Mouse (Mus musculus): Measurements from ENCODE around the gene Gm9049.
"Not testable (repeated sequence)": the region's sequence is repeated elsewhere in the genome, so short reads cannot be mapped to it uniquely, and the experiment has no call there.

DNA sequence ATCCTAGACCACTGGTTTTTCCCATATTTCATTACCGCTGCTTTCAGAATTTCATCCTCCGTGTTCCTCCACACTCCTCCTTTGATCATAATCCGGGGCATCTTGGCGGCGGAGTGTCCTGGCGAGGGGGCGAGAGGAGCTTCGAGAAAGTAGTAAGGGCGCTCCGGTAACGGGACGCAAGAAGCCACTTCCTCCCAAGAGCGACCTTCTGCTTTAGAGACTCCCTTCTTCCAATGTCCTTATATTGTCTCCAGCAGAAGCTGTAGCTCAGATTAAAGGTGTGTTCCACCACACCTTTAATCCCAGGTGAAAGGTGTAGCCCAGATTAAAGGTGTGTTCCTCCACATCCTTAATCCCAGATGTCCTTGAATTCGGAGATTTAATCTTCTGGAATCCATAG is 21.6 kb downstream of the Gm9049 start, which contains the start of gene Gm9044:
- TF ChIP-seq CTCF (IDR thresholded peaks at IDR 0.05; ENCODE audit: borderline replicate concordance, control insufficient read depth, extremely low read depth, insufficient read depth, low read length, poor library complexity); POLR2A (IDR thresholded peaks at IDR 0.05; ENCODE audit: control insufficient read depth, extremely low read depth, insufficient read depth, low read length, poor library complexity): not testable (repeated sequence)
